Mouse (Mus musculus): Measurements from ENCODE around the gene Tfec. TPM values are rescaled to one million over a fixed set of nuclear protein-coding genes. Genes with fewer than 3 reads are reported as not detected.

Gene Tfec
- 10.1 and 22.9 TPM in 2 replicates for total RNA-seq (2017)

- peak; percentile 74 for ATAC-seq (replicated peaks; ENCODE audit: low read depth, poor library complexity, severe bottlenecking)
Measured at GRCm38 (mm10) chr6:16898251-16898862, at the start of gene Tfec. Tfec (minus strand) TSS chr6:16898441.

DNA sequence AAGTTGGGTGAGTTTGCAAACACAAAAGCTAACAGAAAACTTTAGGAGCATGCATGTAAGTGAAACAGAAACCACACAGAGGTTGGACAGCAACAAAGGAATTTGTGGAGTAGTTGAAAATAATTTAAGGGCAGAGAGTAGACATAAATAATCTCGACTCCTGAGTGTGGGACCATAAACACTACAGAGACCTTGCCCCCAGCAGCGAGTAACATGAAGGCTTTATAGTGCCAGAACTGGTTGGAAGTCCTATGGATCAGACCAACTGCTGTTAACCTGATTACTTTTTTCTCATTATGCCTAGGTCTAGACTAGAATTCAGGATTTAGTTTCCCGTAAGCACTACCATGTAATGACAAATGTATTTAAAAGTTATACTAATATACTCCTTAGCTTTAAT, 49.6 kb upstream of the Tfec start:
- ATAC-seq (replicated peaks; ENCODE audit: low read depth, poor library complexity, severe bottlenecking) = no peak

DNA sequence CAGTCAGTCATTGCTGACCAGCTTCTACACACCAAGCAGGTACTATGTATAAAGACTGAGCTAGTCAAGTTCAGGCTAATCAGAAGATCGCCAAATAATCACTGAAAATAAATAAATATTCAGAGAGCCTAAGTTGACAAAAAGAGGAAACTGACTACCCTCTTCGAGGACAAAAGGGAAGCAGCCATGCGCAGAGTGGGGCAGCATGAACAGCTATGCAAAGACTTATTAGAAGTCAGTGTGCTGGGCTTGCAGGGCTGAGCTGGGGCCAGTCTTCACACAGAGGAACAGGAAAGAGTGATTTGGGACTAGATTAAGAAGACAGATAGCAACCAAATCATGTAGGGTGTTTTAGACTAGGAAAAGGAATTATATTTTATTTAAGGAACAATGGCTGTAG, 45.3 kb upstream of the Tfec start:
- peak; percentile 80 for ATAC-seq (replicated peaks; ENCODE audit: low read depth, poor library complexity, severe bottlenecking)

DNA sequence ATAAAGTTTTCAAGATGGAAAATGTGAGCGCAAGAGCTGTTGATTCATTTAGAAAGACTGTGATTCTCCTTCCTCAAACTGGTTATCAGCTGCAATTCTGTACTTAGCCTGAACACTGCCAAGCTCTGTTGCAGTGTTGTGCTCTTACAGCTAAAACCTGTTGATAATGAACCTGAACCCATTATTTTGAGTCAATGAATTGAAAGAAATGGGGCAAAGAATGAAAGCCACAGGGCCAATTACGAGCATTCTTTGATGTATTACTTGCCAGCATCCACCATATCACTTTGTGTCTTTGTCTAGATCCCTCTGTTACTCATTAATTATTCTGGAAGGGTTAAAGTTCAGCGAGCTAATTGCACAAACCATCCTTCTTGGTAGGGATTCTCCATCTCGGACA, 44.2 kb upstream of the Tfec start:
- ATAC-seq (replicated peaks; ENCODE audit: low read depth, poor library complexity, severe bottlenecking) = no peak

- ATAC-seq (replicated peaks; ENCODE audit: low read depth, poor library complexity, severe bottlenecking) = no peak
Measured at GRCm38 (mm10) chr6:16931059-16931458, 32.8 kb upstream of the Tfec start.

DNA sequence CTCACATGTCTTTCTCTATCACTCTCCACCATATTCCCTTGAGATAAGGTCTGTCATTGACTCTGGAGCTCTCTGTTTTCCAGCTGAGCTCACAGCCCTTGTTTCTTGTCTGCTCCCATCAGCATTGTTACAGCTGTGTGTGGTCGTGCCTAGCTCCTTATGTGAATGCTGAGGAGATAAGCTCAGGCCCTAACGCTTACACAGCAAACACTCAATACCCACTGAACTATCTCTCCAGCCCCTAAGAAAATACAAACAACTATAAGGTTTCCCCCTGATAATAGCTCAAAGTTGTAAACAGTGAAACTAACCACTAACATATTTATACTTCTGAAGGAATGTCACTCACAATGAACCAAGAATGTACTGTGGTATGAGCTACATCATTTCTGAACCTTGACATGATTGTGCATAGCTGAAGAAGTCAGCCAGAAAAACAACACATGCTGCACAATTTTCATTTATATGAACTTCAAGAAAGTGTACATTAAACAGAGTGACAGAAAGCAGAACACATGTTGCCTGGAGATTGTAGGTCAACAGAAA, 21.9 kb upstream of the Tfec start:
- no peak for ATAC-seq (replicated peaks; ENCODE audit: low read depth, poor library complexity, severe bottlenecking)

DNA sequence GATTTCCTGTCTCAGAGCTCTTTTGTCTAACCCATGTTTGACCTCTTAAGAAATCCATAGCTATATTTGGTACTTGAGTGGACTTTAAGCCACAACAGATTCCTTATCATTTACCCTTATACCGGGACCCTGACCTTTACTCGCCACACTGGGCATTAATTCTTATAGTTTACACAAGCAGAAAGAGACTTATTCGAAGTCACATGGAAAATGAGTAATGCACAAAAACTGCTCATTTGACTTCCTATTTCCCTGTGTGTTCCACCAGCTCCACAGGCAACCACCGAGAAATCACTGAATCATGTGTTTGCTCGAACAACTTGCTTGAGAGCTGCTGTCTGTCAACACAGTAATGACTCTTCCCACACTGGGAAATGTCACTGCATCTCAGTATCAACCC, 6.4 kb downstream of the Tfec start:
- peak; percentile 51; the same call in 1 of the 2 replicates for ATAC-seq (replicated peaks; ENCODE audit: low read depth, poor library complexity, severe bottlenecking)

DNA sequence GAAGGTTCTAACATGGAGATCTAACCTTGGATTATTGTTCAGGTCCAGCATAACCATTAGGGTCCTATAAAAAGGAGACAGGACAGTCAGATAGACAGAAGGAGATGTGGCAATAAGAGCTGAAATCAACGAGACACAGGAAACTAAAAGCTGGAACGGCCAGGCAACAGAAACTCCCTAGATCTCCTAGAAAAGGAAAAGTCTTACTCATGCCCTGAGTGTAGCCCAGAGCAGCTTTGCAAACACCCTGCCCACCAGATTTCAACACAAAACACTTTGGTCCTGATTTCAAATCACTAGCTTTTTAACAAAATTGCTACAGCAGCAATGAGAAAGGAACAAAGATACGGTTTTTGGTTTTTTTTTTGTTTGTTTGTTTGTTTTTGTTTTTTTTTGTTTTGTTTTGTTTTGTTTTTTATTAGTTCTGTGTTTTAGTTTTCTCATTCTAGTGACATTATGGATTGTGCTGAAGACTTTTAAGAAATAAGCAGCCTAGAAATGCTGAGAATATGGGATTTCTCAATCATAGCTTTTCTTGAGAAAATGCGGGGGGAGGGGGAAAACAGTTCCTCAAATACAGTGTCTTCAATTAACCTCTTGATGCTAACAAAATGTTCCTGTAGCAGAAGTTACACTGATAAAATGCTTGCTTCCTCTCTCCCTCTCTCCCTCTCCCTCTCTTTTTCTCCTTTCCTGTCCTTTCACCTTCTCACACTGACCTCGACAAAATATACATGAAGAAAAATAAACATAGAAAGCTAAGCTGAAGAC, 14.5 kb downstream of the Tfec start:
- ATAC-seq (replicated peaks; ENCODE audit: low read depth, poor library complexity, severe bottlenecking) = peak; percentile 71

DNA sequence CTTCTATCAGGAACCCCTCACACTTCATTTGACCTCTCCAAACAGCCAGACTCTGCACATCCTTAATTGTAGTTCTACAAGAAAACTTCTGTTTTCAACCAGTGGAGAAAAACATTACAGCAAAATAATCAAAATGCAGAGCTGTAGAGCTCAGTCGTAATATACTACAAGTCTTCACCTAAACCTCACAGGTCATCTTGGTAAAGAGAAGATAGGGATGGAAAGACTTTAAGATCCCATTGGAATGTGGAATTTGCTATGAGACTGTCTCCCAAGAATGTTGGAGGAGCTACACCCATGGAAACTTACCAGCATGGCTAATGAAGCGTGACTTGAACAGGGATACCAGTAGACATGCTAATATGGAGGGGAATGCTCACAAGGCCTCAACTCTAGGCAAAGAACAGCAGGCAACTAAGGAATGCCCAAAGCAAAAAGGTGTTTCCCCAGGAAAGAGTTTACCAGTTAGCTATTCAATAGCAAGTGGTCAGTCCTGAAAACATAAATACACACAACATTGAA, 24.2 kb downstream of the Tfec start:
- ATAC-seq (replicated peaks; ENCODE audit: low read depth, poor library complexity, severe bottlenecking) = no peak

DNA sequence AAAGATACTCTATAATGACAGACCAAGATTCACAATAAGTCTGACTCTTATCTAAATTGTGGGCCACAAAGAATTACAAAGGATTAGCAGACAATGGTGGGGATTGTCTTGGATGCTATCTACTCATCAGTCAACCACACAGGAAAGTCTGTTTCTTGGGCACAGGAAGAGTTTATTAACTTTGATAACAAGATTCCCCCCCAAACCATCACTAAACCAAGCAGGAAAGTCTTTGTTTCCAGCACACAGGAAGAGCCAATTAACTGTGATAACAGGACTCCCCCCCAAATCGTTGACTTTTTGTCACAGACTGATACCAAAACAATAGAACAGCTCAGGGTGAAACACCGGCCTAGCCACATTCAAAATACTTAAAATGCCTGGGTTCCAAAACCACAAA, 28.2 kb downstream of the Tfec start:
- ATAC-seq (replicated peaks; ENCODE audit: low read depth, poor library complexity, severe bottlenecking) = peak; percentile 93

GRCm38 (mm10) chr6:16868314-16868713, 29.9 kb downstream of the Tfec start:
- no peak for ATAC-seq (replicated peaks; ENCODE audit: low read depth, poor library complexity, severe bottlenecking)

DNA sequence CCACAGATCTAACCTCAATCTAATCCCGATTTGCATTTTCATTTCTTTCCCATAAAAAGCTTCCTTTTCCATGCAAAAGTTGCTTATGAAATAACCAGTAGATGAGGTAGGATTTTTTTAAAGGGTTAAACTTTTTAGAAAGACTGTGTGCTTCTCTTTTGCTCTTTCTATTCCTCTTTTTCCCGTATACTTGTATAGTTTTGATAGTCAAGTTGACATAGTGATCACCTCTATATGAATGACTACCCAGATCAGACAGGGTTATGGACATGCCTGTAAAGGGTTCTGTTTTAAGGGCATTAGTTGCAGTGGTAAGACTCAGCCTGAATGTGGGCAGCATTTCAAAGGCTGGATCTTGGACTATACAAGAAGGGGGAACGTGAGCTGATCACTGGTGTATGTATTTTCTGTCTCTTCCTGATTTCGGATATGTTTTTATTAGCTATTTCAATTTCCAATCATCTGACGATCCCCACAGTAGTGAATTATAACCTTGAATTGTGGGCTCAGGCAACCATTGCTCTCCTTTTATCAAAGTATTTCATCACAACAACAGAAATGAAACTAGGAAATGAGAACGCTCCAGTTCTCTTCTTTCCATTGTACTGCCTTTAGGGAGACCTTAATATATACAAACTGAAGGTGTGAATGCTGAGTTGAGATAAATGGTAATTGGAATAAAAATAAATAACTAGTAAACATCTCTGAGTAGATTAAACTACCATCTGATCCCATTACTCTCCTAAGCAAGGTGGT, 35.3 kb downstream of the Tfec start:
- ATAC-seq (replicated peaks; ENCODE audit: low read depth, poor library complexity, severe bottlenecking) = no peak

DNA sequence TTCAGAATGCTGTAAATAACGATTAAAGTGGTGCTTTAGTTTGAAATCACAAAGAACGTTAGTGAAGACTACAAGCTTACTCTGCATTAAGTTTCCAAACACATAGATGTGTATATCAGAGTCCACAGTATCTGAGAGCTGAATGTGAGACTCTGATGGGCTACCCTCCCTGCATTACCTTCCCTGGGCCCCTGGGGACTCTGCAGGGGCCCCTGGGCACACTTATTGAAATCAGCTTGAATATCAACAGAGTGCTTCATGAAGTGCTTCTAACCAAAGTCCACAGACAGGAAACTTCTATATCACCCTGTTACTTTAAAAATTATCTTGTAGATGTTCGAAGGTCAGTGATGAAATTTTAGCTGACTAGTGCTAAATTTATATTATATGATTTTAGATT, 36.2 kb downstream of the Tfec start:
- ATAC-seq (replicated peaks; ENCODE audit: low read depth, poor library complexity, severe bottlenecking) = no peak

DNA sequence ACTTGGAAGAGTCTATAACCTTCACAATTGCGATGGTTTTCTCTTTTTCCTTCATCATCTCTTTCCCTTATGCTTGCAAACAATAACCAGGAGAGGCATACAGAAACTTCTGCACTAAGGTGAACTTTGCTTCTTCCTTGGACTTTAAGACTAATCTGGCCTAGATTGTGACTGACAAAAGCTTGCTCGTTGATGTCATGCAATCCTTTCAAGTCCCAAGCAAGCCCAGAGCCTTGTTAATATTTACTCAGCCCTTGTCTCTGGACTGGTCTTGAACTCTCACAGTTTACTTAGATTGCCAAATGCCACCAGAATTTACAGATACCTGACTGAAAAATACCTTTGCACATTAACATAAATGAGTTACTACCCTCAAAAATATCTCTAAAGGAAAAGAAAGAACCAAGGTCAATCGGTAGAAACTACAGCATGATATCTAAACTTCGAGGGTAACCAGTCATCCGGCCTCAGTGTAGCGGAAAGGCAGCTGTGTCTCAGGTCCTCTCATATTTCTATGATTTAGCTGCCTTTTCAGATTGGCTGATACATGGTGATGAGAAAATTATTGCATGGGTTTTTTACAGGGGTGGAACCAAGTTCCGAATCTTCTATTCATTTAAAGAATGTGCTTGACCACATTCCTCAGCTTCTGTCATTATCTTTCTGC, 42.2 kb downstream of the Tfec start:
- no peak for ATAC-seq (replicated peaks; ENCODE audit: low read depth, poor library complexity, severe bottlenecking)

DNA sequence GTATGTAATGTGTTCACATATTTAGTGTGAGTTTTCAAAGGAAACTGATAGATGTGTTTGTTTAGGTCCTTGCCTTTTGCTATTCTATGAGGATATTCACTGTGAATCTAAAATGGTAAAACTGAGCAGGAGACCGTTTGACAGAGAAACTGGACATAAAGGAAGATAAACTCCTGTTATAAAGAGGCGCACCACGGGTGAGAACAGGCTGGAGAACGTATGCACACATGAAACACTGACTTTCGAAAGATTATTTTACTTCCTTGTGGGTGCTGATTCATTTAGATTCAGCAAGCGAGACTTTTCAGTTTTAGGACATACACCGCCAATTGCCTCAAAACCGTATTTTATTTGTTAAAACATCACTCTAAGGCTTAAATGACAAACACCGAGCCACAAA, 43.3 kb downstream of the Tfec start:
- ATAC-seq (replicated peaks; ENCODE audit: low read depth, poor library complexity, severe bottlenecking) = no peak

DNA sequence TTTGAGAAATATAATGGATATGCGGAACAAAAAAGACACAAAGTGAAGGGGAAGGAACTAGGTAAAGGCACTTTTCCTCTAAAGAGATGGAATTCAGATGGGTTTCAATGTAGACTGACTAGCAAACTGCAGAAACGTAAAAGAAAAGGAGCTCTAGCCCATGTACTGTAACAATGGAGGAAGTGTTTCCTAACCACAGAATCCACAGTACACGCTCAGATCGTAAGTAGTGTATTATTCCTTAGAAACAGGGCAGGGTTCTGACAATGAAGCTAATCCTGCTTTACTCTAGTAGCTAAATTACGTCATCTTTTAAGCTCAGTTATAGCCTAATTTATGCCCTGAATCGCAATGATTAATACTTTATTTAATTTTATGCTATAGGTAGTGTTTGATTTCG, 51.7 kb downstream of the Tfec start:
- peak; percentile 58; the same call in 1 of the 2 replicates for ATAC-seq (replicated peaks; ENCODE audit: low read depth, poor library complexity, severe bottlenecking)

- ATAC-seq (replicated peaks; ENCODE audit: low read depth, poor library complexity, severe bottlenecking) = no peak
Measured at GRCm38 (mm10) chr6:16835631-16836030, 62.6 kb downstream of the Tfec start.

DNA sequence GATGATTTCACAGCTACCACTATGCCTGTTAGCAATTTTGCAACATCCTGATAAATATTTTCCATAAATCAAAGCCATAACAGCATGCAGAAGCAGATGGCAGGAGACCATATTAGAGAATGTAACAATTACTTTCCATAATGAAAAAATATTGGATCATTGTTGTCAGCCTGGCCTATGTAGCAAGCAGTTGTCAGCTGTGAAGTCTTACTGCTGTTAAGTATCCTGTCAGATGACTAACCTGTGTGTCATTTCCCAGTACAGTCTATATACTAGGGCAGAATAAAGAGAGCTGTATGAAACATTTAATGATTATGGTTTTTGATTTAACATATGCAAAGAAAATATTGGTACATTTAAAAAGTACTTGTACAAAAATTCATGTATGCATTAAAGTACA, 69.9 kb downstream of the Tfec start:
- ATAC-seq (replicated peaks; ENCODE audit: low read depth, poor library complexity, severe bottlenecking) = no peak

DNA sequence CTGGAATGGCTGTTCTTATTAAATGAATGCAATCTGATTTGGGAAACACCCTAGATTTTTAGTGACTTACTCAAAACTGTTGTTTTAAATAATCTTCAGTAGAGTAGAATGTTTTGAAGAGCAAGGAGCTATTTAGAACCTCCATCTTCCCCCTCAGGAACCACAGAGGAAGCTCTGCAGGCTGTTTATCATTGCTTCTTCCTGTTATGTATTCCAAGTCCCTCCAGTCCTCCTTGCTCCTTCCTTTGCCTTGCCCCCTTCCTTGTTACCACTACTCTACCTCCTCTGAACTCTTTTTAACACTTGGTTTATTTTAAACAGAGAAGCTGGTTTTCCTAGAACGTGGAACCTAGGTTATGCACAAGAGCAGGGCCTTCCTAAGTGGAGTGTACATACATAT, 76.3 kb downstream of the Tfec start:
- ATAC-seq (replicated peaks; ENCODE audit: low read depth, poor library complexity, severe bottlenecking) = peak; percentile 97

- ATAC-seq (replicated peaks; ENCODE audit: low read depth, poor library complexity, severe bottlenecking) = 0 out of 2 replicates have a peak, but pooled peaks have one; percentile 32
Measured at GRCm38 (mm10) chr6:16806302-16806701, 91.9 kb downstream of the Tfec start.
